Mouse (Mus musculus): ENCODE measurements around the gene Szrd1.

The Szrd1 gene

DNA sequence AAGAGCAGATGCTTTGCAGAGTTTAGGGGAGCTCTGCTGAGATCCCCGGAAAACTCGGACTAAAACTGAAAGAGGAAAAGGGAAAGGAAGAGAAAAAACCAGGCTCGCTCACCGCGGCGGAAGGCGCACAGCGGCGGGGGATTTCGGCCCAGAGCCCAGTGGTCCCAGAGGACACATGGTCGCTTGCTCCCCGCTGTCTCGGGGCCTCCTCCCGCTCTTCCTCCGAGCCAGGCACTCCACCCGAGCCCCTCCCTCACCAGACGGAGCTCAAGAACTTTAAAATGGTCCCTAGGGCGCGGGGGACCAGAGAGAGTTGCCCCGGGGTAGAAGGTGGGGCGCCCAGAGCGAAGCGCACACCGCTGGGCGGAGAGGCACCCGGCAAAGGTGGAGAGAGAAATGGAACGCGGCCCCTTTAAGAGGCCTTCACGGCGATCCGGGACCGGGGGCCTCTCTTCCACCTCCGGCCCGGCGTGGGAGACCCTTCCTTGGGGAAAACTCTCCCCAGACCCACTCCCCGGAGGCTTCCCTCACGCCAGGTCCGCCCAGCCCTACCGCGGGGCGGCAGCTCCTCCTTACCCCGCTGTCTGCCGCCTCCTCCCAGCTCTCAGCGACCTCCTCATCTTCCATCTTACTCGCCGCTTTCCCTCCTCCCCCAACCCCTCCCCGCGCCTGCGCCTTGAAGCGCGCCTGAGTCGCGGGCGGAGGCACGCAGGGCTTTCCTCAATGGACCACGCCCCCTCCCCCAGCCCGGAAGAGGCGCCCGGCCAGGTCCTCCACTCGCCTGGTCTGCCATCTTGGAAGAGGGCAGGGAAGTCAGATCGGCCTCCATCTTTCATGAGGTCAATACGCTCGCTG lies at the start of gene Szrd1:
Gene Szrd1, minus strand, starts transcription at position 660 of the 855 bp plus-strand sequence.
- DNase-seq (ENCODE audit: low spot score in 2 of 2), result peak; percentile 95 to 98

DNA sequence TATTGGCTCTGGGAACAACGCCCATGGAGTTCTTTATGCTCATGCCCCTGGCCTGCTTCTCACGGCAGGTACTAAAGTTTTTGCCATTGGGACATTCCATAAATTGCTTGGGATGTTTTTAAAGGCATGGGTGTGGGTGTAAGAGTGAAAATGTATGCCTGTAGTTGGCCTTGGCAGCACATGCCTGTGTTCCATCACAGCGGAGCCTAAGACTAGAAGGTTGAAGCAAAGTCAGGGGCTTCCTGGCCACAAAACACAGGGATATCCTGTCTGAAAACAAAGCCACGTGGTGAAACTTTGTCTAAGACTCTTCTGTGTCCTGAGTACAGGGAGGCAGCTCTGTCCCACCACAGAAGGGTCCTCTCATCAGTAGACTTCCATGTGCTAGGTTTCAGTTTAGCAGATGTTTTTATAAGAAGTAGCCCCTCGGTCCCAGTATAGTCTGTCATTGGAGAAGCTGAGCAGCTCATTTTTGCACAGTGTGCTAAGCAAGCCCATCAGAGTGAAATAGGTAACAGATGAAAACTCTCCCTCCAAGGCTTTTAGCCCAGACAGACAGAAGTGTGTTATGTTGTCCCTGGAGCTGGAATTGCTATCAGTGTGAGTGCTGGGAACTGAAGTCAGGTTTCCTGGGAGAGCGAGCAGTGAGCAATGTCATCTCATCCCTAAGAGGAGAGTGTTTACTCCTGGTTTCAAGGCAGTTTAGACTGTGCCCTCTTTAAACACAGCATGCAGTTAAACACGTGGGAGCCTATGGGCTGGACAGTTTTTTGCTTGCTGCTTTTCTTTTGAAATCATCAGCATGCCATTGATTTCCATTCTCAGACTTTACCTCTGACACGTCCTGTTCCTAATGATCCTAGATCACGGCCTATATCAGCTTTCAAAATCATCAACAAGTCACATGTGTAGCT lies 47.6 kb upstream of the Szrd1 start:
- no peak for DNase-seq (ENCODE audit: low spot score in 2 of 2)

DNA sequence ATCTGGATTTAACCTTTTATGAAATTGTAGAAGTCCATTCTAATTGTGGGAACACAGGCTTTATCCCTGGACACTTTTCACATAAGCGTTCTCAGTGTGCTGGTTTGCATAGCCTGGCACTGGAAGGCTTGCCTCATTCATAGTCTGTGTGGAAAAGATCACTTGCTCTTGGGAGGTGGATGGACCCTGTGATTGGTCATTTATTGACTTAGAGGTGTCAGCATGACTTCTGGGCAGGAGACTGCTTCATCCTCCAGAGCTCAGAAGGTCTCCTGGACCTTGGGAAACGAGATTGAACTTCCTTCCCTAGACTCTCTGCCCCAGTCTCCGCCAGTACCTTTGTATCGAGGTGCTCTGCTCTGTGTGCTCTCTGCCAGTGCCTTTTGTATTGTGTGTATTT lies 44.9 kb upstream of the Szrd1 start:
- DNase-seq (ENCODE audit: low spot score in 2 of 2), result no peak

DNA sequence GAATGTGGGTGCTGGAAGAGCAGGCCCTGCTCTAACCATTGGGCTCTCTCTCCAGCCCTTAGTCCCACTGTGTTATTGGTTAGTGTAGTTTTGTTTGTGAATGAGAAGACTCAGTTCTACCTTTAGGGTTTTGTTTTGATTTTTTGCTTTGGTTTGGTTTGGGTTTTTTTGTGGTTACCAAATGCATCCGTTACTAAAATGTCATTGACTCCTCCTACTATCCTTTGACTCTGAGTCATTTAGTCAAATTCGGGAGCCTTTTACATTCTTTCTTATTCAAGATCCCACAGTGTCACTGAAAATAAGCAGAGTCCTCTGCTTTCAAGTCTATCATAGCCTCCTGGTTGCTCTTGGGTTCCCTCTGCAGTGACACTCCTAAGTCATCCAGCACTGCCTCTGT lies 44.4 kb upstream of the Szrd1 start:
- DNase-seq (ENCODE audit: low spot score in 2 of 2), result no peak

DNA sequence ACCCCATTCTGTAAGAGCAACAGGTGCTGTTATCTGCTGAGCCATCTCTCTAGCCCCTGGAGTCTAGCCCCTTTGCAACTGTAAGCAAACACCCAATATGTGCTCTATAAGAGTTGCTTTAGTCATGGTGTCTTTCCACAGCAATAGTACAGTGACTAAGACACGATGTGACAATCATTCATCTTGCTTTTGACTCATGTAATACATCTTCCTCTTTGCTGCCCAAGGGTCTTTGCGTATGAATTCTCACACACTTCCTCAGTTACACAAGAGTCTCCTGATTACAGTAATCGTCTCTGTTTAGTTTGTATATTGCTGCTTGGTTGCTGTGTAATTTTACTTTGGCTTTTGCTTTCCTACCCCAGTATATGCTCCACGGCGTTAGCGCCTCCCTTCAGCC lies 42.4 kb upstream of the Szrd1 start:
- no peak for DNase-seq (ENCODE audit: low spot score in 2 of 2)

DNA sequence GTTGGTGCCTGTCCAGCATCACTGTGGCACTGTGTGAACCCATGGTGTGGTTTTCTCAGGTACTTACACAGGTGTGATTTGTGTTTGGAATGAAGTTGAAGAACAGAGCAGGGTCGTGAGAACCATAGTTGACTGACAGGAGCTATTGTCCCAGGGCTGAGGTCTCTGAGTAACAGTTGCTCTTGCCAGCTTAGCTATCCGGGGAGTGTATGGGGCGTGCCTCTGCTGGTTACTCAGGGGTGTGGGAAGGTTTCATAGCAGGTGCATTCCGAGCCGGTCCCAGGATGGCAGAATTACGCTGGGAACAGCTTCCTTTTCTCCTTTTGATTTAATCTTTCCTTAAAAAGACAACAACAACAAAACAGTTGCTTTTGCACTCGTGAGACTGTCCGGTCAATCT lies 41.3 kb upstream of the Szrd1 start:
- no peak for DNase-seq (ENCODE audit: low spot score in 2 of 2)

DNA sequence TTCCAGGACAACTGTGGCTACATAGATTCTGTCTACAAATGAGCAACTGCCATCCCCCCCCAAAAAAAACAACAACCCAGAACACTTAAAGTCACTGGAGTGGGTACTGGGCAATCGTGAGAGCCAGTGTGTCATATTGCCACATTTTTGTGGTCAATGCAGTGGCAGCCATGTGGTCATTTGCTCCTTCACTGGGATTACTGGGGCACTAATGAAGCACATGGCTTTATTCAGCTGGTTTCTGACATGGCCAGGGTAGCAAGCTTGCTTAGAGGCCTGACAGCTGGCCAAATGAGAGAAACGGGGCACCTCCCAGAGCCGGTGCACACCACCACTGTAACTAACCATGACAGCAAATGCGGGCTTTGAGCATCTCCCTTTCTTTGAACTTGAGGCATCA lies 38.9 kb upstream of the Szrd1 start:
- DNase-seq (ENCODE audit: low spot score in 2 of 2), result no peak

DNA sequence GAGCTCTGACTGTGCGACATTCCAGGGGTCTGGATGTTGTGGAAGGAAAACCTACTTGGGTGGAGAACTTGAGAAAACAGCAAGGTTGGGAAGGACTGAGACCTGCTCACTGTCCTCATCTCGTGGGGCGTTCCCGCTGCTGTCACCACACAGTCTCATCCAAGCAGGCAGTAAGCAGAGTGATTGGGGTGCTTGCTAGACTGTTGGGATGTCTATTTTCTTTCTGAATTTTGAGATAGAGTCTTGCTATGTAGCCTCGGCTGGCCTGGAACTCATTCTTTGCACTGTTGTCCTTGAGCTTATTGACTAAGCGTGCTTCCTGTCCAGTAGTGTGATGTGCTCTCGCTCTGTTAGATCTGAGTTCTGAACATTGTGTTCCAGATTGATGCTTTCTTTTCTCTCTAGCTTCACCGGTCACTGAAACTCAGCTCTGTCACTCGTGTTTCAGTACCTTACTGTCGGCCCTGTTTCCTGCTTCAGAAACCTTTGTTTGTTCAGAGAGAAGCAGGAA lies 36.8 kb upstream of the Szrd1 start:
- DNase-seq (ENCODE audit: low spot score in 2 of 2), result no peak

DNA sequence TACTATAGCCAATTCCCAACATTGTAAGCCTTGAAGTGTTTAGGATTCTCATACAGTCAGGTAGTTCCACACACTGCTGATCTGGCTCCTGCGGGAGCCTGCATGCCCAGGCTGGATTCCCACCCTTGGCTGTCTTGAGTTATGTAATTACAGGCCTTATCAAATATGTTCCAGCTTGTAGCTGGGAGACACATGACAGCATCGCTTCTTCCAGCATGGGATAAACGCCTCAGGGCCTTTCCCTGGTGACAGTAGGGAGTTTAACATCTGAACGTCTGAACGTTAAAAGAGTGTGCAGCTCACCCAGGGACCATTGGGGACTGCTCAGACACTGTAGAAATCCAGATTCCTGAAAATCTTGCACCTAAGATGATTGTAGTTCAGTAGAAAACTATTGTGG lies 36.2 kb upstream of the Szrd1 start:
- DNase-seq (ENCODE audit: low spot score in 2 of 2), result no peak

DNA sequence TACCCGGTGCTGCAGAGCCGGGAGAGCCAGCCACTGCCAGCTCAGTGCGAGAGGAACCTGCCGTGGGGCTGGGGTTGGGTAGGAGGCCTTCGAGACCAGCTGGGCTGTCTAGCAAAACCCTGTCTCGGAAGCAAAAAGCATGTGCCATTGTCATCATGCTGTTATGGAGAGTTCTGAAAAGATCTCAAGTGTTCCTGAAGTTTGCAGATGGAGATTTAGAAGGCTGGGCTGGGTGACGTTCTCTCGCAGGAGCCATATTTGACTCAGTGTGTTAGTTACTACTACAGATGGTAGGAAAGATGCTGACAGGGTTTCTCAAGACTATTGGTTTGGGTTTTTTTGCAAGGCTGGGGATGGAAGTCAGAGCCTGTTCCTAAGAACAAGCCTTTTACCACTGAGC lies 32.5 kb upstream of the Szrd1 start:
- no peak for DNase-seq (ENCODE audit: low spot score in 2 of 2)

DNA sequence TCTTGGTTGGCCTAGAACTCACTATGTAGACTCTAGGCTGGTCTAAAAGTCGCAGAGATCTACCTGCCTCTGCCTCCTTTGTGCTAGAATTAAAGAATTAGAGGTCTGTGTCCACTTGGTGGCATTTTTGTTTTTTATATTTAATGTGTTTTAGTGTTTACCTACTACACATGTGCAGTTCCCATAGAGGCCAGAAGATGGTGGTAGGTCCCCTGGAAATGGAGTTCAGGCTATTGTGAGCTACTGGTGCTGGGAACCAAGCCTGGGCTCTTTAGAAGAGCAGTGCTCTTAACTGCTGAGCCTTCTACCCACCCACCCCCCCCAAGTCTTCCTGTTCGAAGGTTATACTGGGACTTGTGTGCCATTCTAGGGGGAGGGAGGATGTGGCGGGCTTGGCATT lies 27.6 kb upstream of the Szrd1 start:
- DNase-seq (ENCODE audit: low spot score in 2 of 2), result no peak

DNA sequence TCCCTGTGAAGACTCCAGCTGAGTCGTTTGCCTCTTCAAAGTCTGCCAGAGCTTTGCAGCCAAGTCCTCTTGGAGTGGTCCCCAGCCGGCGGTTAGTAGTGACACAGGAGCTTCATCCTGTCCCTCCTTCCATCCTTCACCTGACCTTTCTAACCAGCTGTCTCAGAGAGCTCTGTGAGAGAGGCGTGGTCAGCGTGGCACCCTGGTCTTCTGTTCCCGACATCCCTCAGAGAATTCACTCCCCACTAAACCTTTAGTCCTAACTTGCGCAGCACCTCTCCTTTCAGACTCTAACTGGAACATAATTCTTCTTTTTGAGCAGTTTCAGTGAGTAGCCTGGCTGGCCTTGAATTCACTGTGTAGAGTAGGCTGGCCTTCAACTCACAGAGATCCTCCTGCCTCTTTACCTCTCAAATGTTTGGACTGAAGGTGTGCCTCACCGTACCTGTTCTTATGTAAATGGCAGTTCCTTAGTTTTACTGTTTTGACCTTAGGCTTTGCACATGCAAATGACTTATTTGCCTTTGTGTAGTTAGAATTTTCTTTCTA lies 26.2 kb upstream of the Szrd1 start:
- DNase-seq (ENCODE audit: low spot score in 2 of 2), result no peak

DNA sequence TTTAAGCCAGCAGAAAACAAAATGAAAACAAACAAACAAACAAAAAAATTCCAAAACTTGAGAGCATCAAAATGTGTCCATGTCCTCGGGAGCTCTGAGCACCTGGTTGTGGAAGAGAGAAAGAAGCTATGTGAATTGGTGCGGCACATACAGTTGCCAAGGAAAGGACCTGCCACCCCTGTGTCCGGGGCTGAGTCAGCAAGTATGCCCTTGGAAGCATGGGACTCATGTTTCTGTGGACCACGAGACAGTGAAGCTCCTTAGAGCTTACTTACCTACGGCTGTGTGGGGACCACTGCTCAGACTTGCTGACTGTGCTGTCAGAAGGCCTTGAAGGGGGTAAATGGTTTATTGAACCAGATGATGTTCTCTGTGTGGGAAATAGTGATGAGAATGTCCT lies 24.2 kb upstream of the Szrd1 start:
- DNase-seq (ENCODE audit: low spot score in 2 of 2), result no peak

DNA sequence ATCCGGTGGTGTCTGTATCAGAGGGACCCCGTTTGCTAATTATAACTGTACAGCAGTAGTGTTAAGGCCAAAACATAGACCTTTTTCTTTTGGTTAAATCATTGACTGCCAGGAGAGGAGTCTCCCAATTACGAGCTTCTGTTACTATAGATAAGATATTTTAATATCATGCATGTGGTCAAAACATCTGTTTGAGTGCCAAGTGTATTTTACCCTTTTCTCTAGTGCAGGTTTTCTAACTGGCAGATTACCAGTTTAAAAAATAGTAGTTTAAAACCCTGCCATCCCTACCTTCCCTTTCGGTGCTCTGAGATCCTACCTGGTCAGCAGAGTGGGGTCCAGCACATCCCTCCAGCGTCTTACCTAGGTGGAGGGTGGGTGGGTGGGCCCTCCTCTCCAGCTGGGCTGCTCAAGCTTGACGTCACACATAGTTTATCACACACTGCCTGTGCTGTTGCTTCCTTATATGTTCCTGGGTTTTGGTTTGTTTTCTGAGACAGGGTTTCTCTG lies 22.2 kb upstream of the Szrd1 start:
- DNase-seq (ENCODE audit: low spot score in 2 of 2), result no peak

DNA sequence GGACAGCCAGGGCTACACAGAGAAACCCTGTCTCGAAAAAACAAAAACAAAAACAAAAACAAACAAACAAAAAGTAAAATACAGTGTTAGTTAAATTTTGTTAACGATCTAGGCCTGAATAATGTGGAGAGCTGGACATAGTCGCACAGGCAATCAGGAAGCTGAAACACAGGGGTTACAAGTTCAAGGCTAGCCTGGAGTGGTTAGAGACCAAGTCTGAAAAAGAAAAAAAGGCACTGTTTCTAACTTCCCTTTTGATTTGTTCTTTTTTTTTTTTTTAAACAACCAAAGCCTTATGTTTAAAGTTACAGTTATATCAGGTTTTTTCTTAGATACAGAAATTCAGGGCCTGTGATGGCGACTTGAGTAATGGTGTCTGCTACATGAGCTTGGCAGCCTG lies 20.6 kb upstream of the Szrd1 start:
- DNase-seq (ENCODE audit: low spot score in 2 of 2), result no peak

DNA sequence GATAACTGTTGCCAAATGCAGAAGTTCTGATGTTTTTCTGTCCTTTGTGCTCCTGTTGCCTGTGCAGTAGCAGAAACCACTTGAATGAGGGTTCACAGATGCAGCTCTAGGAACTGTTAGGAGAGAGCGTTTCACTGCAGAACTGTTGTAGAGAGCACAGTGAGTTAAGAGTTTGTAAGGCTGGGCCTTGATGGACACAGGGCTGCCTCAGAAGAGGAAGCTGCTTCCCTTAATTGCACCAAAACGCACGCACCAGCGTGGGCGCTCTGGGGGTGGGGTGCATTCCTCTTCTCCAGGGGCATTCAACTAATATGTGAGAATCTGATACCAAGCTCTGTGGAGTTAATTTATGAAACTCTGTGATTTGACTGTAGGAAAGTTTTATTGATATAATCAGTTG lies 20.1 kb upstream of the Szrd1 start:
- no peak for DNase-seq (ENCODE audit: low spot score in 2 of 2)

DNA sequence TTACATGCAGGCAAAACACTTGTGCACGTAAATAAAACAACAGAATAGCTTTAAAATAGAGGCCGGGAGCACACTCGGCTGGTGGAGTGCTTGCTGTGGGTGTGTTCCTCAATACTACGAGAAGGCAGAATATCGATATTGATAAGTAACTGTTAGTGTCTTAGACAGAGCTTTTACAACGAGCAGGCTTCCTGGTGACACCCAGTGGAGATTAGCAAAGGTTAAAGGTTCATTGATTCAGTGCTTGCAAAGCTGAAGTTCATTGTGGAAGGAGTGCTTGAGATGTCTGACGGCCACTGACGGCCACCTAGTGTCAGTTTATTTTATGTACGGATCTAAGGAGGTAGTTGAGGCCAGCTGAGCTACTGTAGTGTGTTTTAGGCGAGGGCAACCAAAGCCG lies 19.5 kb upstream of the Szrd1 start:
- no peak for DNase-seq (ENCODE audit: low spot score in 2 of 2)

DNA sequence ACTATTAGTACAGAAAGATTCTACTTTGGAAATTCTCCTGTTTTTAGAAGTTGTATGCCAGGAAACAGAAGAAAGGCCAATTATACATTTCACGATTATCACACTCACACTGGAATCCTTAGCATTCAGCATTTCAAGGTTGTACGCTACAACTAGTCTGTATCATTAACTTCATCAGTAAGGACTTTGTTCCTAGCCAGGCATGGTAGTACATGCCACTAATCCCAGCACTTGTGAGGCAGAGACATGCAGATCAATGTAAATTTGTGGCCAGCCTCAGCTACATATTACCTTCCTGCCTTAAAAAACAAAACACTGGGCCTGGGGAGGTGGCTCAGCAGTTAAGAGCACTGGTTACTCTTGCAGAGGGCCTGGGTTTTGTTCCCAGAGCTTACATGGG lies 19.0 kb upstream of the Szrd1 start:
- DNase-seq (ENCODE audit: low spot score in 2 of 2), result no peak

DNA sequence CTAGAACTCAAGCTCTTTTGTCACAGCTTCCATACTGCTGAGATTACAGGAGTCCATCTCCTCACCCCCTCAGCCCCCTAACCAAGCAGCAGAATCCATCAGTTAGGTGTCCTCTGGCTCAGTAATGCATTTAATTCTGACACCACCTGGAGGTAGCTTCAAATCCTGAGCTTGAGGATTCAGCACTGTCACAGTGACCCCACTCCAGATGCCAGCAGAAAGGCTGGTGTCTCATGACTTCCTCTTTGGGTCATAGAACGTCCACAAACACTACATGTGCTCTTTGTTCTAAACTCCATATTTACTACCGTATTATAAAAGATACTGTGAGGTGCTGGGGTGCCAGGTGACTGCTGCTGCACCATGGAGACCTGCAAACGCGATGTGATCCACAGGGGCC lies 17.9 kb upstream of the Szrd1 start:
- DNase-seq (ENCODE audit: low spot score in 2 of 2), result no peak

DNA sequence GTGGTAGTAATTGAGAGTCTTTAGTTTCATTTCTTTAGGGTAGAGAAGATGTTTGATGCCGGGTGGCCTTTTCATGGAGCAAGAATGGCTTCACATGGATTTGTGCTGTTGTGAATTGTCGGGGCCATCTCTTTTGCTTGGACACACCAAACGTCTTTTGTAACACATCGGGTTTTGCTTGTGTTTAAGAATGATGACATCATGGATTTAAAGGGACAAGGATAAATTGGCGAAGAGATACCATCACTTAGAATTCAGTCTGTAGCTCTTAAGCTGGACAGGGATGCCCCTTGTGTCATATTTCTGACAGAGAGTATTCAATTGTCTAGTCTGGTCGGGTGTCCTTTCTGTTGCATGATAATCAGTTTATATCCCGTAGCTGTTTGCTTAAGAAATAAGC lies 9.5 kb upstream of the Szrd1 start:
- DNase-seq (ENCODE audit: low spot score in 2 of 2), result no peak

DNA sequence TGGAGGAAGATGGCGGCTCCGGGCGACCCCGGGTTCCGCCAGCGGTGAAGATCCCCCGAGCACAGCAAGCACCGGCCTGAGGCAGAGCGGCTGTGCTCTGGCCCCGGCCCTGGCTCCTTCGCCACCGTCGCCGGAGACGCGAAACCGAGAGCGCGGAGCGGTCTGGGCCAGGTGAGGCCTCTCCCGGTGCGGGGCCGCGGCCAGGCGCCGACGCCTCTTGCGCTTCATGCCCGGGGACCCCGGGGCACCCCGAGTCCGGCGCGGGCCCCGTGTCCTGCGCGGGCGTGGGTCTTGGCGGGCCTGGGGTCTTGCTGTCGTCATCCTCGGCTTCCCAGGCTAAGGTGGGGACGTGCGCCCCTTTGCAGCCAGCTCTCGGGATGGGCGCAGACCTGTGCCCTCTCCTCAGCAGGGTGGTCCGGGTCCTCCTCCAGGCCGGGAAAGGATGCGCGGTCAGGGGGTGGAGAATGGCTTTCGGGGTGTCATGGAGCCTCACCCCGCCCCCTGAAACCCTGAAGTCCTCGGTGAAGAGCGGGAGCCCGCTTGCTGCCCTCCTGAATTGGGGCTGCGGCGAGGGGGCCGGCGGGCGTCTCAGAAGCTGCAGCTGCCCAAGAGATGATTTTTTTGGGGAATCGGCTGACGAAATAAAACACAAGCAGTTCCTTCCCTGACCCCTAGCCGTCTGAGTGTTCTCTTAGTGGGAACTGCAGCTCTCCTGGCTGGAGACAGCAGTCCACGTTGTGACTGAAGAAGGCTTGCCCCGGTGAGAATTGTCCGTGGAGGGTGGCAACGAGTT lies 8.6 kb upstream of the Szrd1 start:
- DNase-seq (ENCODE audit: low spot score in 2 of 2), result no peak

All from urinary bladder, adult 18-20 months (tissue).